In the genomic region with DNA sequence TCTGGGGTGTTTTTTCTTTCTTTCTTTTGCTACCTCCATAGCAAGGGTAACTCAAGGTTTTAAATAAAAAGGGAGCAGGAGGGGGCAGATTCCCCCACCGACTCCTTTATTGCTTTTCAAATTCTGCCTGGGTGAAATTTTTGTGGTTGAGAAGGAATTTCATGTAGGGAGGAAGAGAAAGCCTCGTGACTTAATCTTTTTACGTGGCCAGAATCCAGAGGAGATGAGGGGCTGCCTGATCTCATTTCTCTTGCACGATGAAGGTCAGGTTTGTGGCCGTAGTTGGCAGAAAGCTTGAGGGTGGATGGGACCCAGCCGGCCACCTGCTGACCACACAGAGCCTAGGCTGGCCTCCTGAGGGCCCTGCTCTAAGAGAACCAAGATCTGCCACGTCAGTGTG, we compare ENCODE assay signal across 13 mouse cellular contexts. TPM values are rescaled to one million over a fixed set of nuclear protein-coding genes. Genes with fewer than 3 reads are reported as not detected.
A peak's percentile ranks its signal among the peaks of the same experiment; 100 is the strongest.
DNase-seq lines count a peak whose midpoint lies in the region; ATAC-seq and TF ChIP-seq lines count a peak whose summit lies in the region.
"Had no signal": no experiment of that assay in that cellular context is flagged by ENCODE, and none has a peak within 500 bp of the region (broad histone marks: within the 10 kb centered on the region; RNA-seq: fewer than 3 reads in every experiment).

No protein-coding gene starts in this region.

- H3K79me2 ChIP-seq in C2C12 (ENCODE audit: control insufficient read depth, insufficient read depth) = peaks cover 81% of the 10 kb centered on the region

- no peaks in the 10 kb centered on the region for H3K36me3 ChIP-seq in kidney, adult 2 months (ENCODE audit: control insufficient read depth, insufficient read depth, low read length)
- H3K36me3 ChIP-seq in C2C12 (ENCODE audit: control insufficient read depth, insufficient read depth) = peaks cover 13% of the 10 kb centered on the region
- no peaks in the 10 kb centered on the region for H3K36me3 ChIP-seq in embryonic facial prominence, embryonic 10.5 days (replicated peaks)
- no peaks in the 10 kb centered on the region for H3K36me3 ChIP-seq in forebrain, postnatal 0 days (ENCODE audit: insufficient read depth)
- H3K36me3 ChIP-seq: heart, embryonic 15.5 days had no signal

- no peak overlapping the region for H3K27ac ChIP-seq in kidney, adult 2 months (ENCODE audit: insufficient read depth, low read depth, low read length)
- H3K27ac ChIP-seq in embryonic facial prominence, embryonic 10.5 days (replicated peaks) = no peak overlapping the region; the same call in 1 of the 2 replicates
- no peak overlapping the region for H3K27ac ChIP-seq in forebrain, postnatal 0 days (ENCODE audit: low read depth, low read length)
- H3K27ac ChIP-seq: heart, embryonic 15.5 days had no signal

- H3K27me3 ChIP-seq in kidney, adult 2 months (replicated peaks; ENCODE audit: control insufficient read depth, insufficient read depth, low read length) = no peaks in the 10 kb centered on the region
- no peaks in the 10 kb centered on the region for H3K27me3 ChIP-seq in C2C12 (ENCODE audit: control insufficient read depth, insufficient read depth, insufficient read length)
- peaks cover 53% of the 10 kb centered on the region for H3K27me3 ChIP-seq in embryonic facial prominence, embryonic 10.5 days (replicated peaks; ENCODE audit: low read depth, poor library complexity, severe bottlenecking)
- peaks cover 9% of the 10 kb centered on the region; the same call in 1 of the 2 replicates for H3K27me3 ChIP-seq in forebrain, postnatal 0 days (ENCODE audit: insufficient read depth, low read length)

- no peak overlapping the region for H3K4me2 ChIP-seq in forebrain, postnatal 0 days (ENCODE audit: low read depth)
- H3K4me2 ChIP-seq: heart, embryonic 15.5 days had no signal

- no peak for TF ChIP-seq POLR2A in kidney, adult 2 months (IDR thresholded peaks at IDR 0.05; ENCODE audit: low read depth, low read length)

- TF ChIP-seq CTCF in kidney, adult 2 months (conservative IDR thresholded peaks at IDR 0.05; ENCODE audit: insufficient read depth, insufficient read length, low read depth, low read length) = no peak
- TF ChIP-seq CTCF in C2C12 (IDR thresholded peaks at IDR 0.05; ENCODE audit: control insufficient read depth, insufficient read depth, insufficient read length) = no peak
- no peak for TF ChIP-seq CTCF in forebrain, postnatal 0 days (IDR thresholded peaks at IDR 0.05; ENCODE audit: low read depth)

- 71% methylated on average over 7 of the region's 7 CpGs for WGBS in kidney, adult 2 months
- 58% methylated on average over 7 of the region's 7 CpGs for WGBS in embryonic facial prominence, embryonic 10.5 days
- 64% methylated on average over 7 of the region's 7 CpGs for WGBS in forebrain, postnatal 0 days

- ATAC-seq in forebrain, postnatal 0 days = no peak
- ATAC-seq in monocyte, adult 5-6 weeks (replicated peaks; ENCODE audit: insufficient number of reproducible peaks, low FRiP score, low TSS enrichment, poor library complexity, severe bottlenecking) = no peak
- ATAC-seq: intestine, embryonic 16.5 days; liver, postnatal 0 days had no signal

- no peaks in the 10 kb centered on the region for H3K4me1 ChIP-seq in kidney, adult 2 months (ENCODE audit: control insufficient read depth, insufficient read depth, low read length)
- H3K4me1 ChIP-seq in embryonic facial prominence, embryonic 10.5 days = peaks cover 33% of the 10 kb centered on the region
- no peaks in the 10 kb centered on the region for H3K4me1 ChIP-seq in forebrain, postnatal 0 days (ENCODE audit: insufficient read depth)

- no peaks in the 10 kb centered on the region for H3K9me3 ChIP-seq in embryonic facial prominence, embryonic 10.5 days
- H3K9me3 ChIP-seq in forebrain, postnatal 0 days (ENCODE audit: low read length) = no peaks in the 10 kb centered on the region
- H3K9me3 ChIP-seq: heart, embryonic 15.5 days had no signal

- intact Hi-C loops in heart, postnatal 10 days (cut with DNase I) = no loop called here

- H3ac ChIP-seq in C2C12 (ENCODE audit: control insufficient read depth, insufficient read length, low read depth) = no peak overlapping the region

- peaks cover 52% of the 10 kb centered on the region for H3K79me3 ChIP-seq in C2C12 (ENCODE audit: low read depth)

- DNase-seq in kidney, adult 2 months = peak; percentile 25
- DNase-seq in kidney, adult 9 months = no peak
- peak; percentile 18 for DNase-seq in embryonic facial prominence, embryonic 10.5 days (ENCODE audit: low spot score)
- DNase-seq in heart, postnatal 10 days = peak; percentile 55 to 65
- no peak for DNase-seq in forebrain, postnatal 0 days
- no peak for DNase-seq in retina, postnatal 1 day
- DNase-seq: cerebellum, postnatal 14 days; liver, postnatal 0 days; right cerebral cortex, postnatal 14 days had no signal

- no peak overlapping the region for H3K4me3 ChIP-seq in kidney, adult 2 months (ENCODE audit: insufficient read depth, low read depth, low read length)
- H3K4me3 ChIP-seq in C2C12 (ENCODE audit: insufficient read depth, poor library complexity, severe bottlenecking) = no peak overlapping the region
- no peak overlapping the region for H3K4me3 ChIP-seq in embryonic facial prominence, embryonic 10.5 days
- no peak overlapping the region for H3K4me3 ChIP-seq in forebrain, postnatal 0 days (ENCODE audit: low read depth, low read length)
- H3K4me3 ChIP-seq: heart, embryonic 15.5 days had no signal

- no peak overlapping the region for H3K9ac ChIP-seq in forebrain, postnatal 0 days
- H3K9ac ChIP-seq: heart, embryonic 15.5 days; liver, postnatal 0 days had no signal

TF ChIP-seq in C2C12, 6 proteins besides CTCF, POLR2A, EP300 and RAD21:
- no peak for TF ChIP-seq CEBPB (IDR thresholded peaks at IDR 0.05; ENCODE audit: low read depth)
- peak; percentile 71 for TF ChIP-seq USF1 (IDR thresholded peaks at IDR 0.05; ENCODE audit: low read depth)
- no peak for TF ChIP-seq FOSL1 (IDR thresholded peaks at IDR 0.05; ENCODE audit: insufficient read depth, low read length, poor library complexity, severe bottlenecking)
- peak; percentile 49 for TF ChIP-seq MYOD1 (IDR thresholded peaks at IDR 0.05; ENCODE audit: control insufficient read depth, insufficient read length, low read depth)
- no peak for TF ChIP-seq MYOG (IDR thresholded peaks at IDR 0.05; ENCODE audit: control insufficient read depth, extremely low read depth, insufficient read length)
- TF ChIP-seq MAX (IDR thresholded peaks at IDR 0.05) = no peak

RNA-seq across cellular contexts. Expression of a gene that starts 3.0 kb away (rescaled TPM):
- polyA plus RNA-seq in kidney, adult 2 months (2012; rRNA removed) = 0.66 and 0.86 TPM in 2 replicates
- 3.5 TPM for polyA plus RNA-seq in C2C12 (2012; fragmentation: generic; extraction: Trizol)
- 2.2 and 3.6 TPM in 2 replicates for polyA plus RNA-seq in embryonic facial prominence, embryonic 10.5 days (2016; fragmentation: Nextera tagmentation; extraction: Ambion mirVana)
- 10 to 100 TPM in 1 of 2 experiments, 1 to 10 TPM in 1; 9.8 to 10.8 TPM for total RNA-seq in heart, postnatal 10 days (2021)
- total RNA-seq in forebrain, postnatal 0 days (2014; rRNA removed) = 1.3 and 2.9 TPM in 2 replicates
- polyA plus RNA-seq in forebrain, postnatal 0 days (2015; fragmentation: Nextera tagmentation; extraction: Ambion mirVana) = 1.1 and 1.8 TPM in 2 replicates
- total RNA-seq in monocyte, adult 5-6 weeks (2017) = not detected in 3 replicates

RNA-seq across cellular contexts. Expression of a gene that starts 36.6 kb away (rescaled TPM):
- polyA plus RNA-seq in kidney, adult 2 months (2012; rRNA removed) = 4.0 and 4.6 TPM in 2 replicates
- polyA plus RNA-seq in C2C12 (2012; fragmentation: generic; extraction: Trizol) = 12.6 TPM
- polyA plus RNA-seq in embryonic facial prominence, embryonic 10.5 days (2016; fragmentation: Nextera tagmentation; extraction: Ambion mirVana) = 23.7 and 25.8 TPM in 2 replicates
- 1 to 10 TPM; 4.6 to 5.3 TPM for total RNA-seq in heart, postnatal 10 days (2021)
- 4.6 and 6.2 TPM in 2 replicates for total RNA-seq in forebrain, postnatal 0 days (2014; rRNA removed)
- 5.2 and 5.9 TPM in 2 replicates for polyA plus RNA-seq in forebrain, postnatal 0 days (2015; fragmentation: Nextera tagmentation; extraction: Ambion mirVana)
- 6.1 to 8.9 TPM (median 7.0 TPM) in 3 replicates for total RNA-seq in monocyte, adult 5-6 weeks (2017)

Comparison
In these comparisons a context has a peak if more than half of its experiments do, and no peak if none do; other contexts are left out.
1. DNase-seq: peak in kidney, adult 2 months (single experiment), embryonic facial prominence, embryonic 10.5 days (single experiment) and heart, postnatal 10 days (2 of 2); none in kidney, adult 9 months (single experiment), forebrain, postnatal 0 days (single experiment) and retina, postnatal 1 day (single experiment).